Mouse (Mus musculus): ENCODE results near the gene Pip5k1c.
A peak's percentile ranks its signal among the peaks of the same experiment; 100 is the strongest.

Pip5k1c gene

DNA sequence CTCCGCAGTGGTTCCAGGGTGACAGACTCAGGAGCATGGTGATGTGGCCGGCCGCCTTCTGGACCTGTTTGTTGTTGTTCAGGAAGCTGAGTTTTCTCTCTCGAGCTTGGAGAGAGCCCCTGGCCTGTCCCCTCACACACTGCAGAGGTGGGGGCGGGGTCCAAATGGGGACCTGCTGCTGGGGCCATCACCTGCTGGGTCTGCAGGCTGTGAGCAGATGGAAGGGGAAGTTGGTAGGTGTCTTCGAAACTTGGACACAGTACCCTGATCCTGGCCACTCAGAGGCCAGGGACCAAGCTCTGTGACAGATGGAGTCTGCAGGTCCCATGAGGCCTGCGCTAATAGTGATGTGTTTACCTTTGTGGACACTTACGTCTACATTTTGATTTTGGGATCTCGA lies 8.6 kb downstream of the Pip5k1c start:
- no peak for DNase-seq (ENCODE audit: low read depth in 2 of 2, low spot score in 2 of 2)

DNA sequence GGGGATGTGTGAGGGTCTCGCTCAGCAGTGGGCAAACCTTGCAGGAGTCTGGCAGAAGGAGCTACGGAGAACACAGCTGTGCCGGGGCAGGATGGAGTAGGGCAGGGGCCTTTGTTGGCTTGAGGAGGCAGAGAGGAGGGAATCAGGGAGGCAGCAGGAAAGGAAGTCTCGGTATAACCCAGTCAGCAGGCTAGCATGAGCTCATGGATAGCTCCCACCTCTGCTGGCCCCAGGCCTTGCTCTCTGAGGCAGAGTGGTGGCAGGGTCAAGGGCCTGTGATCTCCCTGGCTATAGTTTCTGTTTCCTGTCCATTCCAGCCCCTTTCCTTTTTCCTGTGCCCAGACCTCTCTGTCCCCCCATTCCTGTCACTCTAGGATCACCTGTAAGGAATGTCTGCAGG lies 9.5 kb downstream of the Pip5k1c start:
- no peak for DNase-seq (ENCODE audit: low read depth in 2 of 2, low spot score in 2 of 2)

DNA sequence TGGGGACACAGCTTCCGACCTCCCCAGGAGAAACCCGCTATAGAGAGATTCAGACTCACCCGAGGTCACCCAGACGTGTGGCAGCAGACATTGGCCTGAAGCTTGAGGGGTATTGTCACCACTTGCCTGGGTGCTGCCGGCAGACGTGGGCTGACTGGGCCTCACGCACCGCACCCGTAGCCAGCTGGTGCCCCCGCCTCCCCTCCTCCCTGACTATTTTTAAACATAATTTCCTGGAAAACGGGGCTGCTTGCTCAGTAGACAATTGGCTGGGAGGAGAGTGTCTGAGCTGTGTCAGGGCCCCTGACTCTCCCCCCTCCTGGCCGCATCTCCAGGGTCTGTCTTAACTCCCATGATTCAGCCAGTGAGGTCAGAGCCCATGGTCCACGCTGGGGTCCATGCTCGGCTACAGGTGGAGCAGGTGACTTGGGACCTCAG lies 10.0 kb downstream of the Pip5k1c start:
- DNase-seq (ENCODE audit: low read depth in 2 of 2, low spot score in 2 of 2), result no peak

DNA sequence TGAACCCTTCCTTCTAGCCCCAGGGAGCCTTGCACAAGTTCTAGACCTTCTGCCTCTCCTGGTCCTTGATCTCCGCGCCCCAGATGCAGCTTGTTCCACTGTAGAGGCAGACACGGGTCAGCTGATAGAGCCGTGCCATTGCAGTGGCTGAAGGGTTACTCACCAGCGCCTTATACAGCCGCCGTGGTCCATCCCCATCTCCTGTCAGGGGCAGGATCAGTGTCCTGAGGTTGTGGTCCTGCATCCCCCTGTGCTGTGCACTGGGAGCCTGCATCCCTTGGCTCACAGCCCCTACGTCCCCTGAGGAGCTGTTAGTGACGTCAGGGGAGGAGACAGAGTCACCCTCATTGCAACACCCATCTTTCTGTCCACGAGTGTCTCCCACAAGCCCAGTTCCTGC lies 10.5 kb downstream of the Pip5k1c start:
- DNase-seq (ENCODE audit: low read depth in 2 of 2, low spot score in 2 of 2), result no peak

DNA sequence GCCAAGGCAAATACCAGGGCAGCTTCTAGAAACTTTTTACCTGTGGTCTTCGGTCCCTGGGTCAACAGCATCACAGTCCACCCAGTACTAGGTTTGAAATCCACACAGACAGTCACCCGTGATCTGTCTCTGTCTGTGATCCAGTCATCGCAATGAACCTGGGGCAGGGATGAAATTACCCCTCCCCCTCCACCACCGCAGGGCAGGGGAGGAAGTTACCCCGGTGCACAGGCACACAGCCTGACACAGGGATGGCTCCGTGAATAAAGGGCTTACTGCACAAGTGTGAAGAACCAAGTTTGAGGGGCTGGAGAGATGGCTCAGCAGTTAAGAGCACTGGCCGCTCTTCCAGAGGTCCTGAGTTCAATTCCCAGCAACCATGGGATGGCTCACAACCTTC lies 11.0 kb downstream of the Pip5k1c start:
- peak in 1 of 2 experiments; percentile 42 for DNase-seq (ENCODE audit: low read depth in 2 of 2, low spot score in 2 of 2)

DNA sequence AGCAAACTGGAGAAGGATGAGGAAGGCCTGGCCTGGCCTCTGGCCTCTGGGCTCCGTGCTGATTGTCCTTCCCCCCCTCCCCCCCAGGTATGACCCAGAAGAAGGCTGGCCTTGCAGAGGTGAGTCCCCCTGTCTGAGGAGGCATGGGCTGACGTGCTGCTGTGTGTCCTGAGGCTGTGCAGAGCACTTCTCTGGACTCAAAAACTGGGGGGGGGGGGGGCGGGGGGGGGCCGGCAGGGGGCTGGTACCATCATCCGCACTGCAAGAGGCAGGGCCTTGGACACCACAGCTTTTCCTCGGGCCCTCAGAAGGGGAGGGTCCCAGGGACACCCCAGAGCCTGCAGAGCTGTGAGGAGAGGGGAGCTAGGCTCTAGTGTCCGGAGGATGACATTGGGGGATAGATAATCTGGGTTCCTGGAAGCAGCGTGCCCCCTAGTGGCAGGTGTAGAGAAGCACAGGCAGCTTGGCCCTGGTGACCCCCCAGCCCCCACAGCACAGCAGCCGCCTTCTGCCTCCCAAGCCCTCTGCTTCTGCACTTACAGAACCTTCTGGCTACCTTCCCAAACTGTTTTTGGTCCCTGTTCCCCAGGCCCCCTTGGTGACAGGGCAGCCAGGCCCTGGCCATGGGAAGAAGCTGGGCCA lies 12.0 kb downstream of the Pip5k1c start:
- DNase-seq (ENCODE audit: low read depth in 2 of 2, low spot score in 2 of 2), result peak; percentile 62 to 69

DNA sequence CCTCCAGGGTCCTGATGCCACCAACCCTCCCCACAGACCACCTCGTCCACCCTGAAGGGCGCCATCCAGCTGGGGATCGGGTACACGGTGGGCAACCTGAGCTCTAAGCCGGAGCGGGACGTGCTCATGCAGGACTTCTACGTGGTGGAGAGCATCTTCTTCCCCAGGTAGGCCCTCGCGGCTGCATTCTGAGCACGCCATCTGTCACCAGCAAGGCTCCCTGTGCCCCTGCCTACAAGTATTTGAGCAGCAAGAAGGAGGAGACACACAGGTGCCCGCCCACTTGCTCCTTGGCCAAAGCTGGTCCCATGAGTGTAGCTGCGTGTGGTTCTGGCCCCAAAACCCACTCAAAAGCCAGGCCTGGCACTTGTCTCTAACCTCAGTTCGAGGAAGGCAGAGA lies 12.9 kb downstream of the Pip5k1c start:
- DNase-seq (ENCODE audit: low read depth in 2 of 2, low spot score in 2 of 2), result no peak

DNA sequence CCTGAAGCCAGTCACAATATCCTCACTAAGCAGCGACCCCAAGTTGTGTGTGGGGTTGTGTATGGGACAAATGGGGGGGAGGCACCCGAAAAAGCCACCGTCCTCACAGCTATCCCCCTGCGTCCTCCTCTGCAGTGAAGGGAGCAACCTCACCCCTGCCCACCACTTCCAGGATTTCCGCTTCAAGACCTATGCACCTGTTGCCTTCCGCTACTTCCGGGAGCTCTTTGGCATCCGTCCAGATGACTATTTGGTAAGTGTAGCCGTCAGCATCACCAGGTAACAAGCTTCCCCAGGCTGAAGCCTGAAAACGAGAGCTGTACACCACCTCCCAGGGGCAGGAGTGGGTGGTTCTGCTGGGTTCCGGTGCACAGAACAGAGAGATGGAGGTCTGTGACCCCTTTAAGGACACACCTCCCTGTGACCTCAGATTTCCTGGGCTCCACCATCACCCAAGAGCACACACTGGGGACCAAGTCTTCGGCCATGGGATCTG lies 13.5 kb downstream of the Pip5k1c start:
- no peak for DNase-seq (ENCODE audit: low read depth in 2 of 2, low spot score in 2 of 2)

DNA sequence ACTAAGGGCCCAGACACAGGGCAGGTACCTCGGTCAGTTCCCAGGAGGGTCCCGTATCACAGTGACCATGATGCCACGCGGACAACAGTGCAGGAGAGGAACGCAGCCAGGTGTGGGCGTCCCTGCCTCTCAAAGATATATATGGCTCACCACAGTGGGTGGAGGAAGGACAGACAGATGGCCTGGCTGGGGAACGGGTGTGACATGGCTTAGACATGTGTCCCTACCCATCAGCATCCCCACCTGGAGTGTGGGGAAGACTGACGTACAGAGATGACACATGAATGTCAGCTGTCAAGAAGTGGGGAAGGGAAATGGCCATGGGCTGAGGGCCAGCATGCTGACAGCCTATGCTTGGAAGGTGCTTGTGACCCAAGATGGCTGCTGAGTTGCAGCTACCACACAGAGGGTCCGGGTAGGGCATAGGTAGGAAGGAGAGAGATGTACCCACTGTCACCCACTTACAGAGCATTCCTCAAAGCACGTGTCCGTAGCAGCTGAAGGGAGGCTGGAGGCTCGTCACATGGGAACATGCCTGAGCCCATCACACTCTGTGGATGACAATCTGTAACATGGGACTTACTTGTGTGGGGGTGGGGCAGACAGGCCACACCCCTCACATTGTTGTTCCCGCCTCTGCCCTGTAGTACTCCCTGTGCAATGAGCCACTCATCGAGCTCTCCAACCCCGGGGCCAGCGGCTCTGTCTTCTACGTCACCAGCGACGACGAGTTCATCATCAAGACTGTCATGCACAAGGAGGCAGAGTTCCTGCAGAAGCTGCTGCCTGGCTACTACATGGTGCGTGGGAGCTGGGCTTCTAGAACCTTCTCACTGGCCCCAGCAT lies 14.3 kb downstream of the Pip5k1c start:
- DNase-seq (ENCODE audit: low read depth in 2 of 2, low spot score in 2 of 2), result no peak

DNA sequence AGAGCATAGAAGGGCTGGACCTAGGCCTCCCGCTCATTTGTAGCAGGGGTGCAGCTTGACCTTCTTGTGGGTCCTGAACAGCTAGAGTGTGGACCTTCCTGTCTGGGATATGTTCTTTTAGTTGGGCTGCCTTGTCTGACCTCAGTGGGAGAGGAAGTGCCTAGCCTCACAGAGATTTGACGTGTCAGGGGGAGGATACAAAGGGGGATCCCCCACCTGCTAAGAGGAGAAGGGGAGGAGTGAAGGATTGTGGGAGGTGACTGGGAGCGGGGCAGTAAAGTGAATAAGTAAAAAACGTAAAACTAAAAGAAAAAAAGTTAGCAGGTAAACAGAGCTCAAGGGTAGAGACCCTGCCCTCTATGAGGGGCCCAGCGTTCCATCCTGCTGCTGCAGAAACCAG lies 16.8 kb downstream of the Pip5k1c start:
- no peak for DNase-seq (ENCODE audit: low read depth in 2 of 2, low spot score in 2 of 2)

DNA sequence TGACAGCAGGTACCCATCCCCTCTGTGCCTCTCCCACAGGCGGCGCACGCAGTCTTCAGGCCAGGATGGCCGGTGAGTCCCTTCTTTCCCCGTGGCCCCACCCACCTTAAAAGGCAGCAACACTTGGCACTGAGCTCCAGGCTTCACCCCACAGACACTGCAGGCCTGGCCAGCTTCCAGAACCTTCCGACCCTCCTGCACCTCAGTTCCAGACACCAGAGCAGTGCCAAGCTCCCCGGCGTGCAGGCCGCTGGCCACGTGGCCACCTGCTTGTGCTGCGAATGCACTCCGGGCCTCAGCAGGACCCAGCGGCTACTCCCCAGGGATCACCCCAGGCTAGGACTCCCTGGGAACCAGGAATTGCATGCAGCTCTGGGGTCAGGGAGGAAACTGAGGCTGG lies 20.8 kb downstream of the Pip5k1c start:
- DNase-seq (ENCODE audit: low read depth in 2 of 2, low spot score in 2 of 2), result no peak

DNA sequence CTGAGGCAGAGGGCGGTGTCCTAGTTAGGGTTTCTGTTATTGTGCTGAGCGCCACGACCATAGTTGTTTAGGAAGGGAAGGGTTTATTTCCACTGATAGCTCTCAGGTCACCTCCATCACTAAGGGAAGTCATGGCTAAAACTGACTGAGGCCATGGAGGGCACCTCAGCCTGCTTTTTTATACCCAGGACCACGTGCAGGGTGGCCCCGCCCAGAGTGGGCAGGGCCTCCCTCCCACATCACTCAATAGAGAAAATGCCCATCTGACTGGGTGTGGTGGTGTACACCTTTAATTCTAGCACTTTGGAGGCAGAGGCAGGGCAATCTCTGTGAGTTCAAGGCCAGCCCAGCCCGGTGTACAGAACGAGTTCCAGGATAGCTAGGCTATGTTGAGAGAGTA lies 21.4 kb downstream of the Pip5k1c start:
- no peak for DNase-seq (ENCODE audit: low read depth in 2 of 2, low spot score in 2 of 2)

DNA sequence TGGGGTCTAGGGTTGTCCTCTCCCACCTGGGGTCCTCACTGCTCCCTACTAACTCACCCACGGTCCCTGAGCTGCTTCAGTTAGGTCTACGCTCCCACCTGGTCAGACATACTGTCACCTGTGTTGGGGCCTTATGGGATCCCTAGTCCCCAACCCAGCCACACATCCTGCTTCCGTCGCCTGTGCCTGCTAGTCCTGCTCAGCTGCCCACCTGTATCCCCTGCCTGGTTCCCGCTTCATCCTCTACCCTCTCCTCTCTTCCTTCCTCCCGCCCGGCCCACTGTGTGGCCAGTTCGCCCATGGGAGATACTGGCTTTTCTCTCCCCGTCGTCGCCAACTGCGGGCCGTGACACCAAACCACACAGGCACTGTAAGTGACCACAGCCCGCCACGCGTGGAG lies 22.8 kb downstream of the Pip5k1c start:
- no peak for DNase-seq (ENCODE audit: low read depth in 2 of 2, low spot score in 2 of 2)

DNA sequence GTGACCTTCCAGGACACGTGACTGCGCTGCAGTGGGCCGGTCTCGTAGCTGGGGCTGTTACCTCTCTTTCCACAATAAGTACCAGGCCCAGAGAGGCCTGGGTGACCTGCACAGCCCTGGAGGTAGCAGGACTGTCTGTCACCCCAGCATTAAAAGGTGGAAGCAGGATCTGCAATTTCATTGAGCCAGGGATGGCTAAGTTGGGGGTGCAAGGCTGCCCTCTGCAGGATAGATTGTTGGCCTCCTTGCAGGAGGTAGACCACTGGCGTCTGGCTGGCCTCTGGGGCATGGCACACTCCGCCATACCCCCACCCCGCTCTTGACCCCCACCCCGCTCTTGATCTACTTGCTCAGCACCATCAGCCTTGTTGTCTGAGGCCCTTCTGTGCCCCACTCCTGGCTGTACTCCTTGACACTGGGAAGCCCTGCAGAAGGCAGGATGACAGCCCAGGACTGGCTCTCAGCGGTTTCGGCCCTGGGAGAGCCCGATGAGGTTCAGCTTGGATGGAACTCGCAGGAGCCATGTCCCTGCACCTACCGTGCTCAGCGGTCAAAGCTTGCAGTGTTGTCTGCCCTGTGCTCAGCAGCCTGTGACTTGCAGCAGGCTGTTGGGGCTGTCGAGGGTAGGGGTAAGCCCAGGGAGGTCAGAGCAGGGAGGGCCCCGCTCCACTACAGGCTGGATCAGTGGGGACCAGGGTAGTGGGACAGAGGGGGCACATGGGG lies 23.7 kb downstream of the Pip5k1c start:
- no peak for DNase-seq (ENCODE audit: low read depth in 2 of 2, low spot score in 2 of 2)

DNA sequence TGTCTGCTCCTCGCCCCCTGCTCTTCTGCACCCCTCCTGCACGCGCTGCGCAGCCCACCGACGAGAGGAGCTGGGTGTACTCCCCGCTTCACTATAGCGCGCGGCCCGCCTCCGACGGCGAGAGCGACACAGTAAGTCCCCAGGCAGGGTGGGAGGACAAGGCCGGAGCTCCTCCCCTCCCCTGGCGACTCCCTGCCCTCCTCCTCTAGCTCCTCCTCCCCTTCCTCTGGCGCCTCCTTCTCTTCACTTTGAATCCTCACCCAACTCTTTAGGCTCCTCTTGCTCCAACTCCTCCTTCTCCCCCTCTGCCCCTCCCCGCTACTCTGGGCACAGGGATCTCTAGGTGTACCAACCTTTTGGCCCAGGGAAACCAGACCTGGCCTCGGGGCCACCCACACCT lies 24.5 kb downstream of the Pip5k1c start:
- DNase-seq (ENCODE audit: low read depth in 2 of 2, low spot score in 2 of 2), result no peak

DNA sequence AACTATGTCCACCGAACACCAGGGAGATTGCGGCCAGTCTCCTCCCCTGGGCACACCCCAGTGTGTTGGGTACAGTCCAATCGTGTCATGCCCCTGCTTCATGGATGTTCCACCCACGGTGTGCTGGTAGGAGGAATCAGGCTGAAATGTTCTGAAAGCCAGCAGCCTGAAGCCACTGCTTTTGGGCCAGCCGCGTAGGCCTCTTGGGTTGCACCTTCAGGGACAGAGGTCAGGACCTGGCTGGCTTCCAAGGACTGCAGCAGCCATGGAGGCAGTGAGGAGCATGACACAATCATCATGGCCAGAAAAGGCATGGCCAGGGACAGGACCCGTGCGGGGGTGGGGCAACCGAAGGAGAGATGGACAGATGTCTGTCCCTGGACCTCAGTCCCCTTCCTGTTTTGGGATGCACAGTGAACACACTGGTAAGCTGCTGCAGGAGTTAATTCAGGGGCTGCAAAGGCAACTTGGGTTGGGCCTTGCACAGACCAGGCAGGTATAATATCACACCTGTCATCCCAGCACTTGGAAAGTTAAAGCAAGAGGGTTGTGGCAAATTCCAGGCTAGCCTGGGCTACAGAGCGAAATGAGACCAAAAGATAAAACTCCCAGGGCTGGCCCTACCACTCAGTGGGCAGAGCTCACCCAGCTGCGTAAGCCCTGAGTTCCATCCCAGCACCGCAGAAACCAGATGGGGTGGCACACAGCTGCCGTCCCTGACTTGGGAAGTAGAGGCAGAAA lies 26.0 kb downstream of the Pip5k1c start:
- no peak for DNase-seq (ENCODE audit: low read depth in 2 of 2, low spot score in 2 of 2)

DNA sequence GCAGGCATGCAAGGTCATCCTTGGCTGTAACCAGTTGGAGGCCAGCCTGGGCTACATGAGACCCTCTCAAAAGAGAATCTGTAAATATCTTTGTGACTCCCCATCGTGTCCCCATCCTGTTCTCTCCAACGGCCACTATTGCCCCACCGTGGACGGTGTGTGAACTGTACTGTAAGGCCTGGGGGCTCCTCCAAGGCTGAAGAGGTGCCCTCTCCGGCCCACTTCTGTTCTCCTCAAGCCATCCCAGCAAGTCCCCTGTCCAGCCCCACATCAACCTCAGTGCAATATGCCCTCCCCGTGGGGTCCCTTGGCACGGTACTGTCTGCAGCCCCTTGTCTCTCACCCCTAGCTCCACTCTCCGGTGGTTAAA lies 26.6 kb downstream of the Pip5k1c start:
- peak in 1 of 2 experiments; percentile 31 for DNase-seq (ENCODE audit: low read depth in 2 of 2, low spot score in 2 of 2)

DNA sequence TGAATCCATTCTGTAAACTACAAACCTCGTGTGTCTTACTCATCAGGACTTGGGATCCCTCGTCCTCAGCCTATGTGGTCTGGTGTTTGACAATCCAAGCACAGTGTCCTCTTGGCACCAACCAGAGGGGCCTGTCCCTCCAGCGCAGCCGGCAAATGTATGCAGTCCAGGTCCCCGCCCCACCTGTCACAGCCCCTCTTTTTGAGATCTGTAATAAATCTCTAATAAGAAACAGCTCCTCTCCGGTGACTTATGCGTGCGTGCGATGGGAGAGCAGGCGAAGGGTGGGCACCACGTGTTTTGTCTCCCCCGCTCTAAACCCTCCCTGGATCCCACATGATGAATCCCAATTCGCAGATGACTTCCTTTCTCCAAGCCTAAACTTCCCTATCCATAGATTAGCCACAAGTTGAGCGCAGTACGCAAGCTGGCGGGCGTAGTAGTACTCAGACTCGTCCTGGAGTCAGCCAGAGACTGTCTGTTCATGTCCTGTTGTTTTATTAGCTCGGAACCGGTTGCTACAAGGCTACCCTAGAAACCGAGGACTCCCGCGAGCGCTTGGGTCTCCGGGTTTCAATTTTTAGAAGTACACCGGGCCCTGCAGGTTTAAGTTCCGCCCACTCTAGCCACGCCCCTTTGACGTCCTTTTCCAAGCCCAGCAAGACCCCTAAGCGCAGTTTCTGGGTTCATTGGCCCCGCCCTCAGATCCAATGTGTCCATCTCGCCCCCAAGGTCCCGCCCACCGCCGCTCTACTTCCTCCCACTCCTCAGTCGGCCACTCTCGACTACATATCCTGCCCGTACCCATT lies 27.2 kb downstream of the Pip5k1c start:
- no peak for DNase-seq (ENCODE audit: low read depth in 2 of 2, low spot score in 2 of 2)

DNA sequence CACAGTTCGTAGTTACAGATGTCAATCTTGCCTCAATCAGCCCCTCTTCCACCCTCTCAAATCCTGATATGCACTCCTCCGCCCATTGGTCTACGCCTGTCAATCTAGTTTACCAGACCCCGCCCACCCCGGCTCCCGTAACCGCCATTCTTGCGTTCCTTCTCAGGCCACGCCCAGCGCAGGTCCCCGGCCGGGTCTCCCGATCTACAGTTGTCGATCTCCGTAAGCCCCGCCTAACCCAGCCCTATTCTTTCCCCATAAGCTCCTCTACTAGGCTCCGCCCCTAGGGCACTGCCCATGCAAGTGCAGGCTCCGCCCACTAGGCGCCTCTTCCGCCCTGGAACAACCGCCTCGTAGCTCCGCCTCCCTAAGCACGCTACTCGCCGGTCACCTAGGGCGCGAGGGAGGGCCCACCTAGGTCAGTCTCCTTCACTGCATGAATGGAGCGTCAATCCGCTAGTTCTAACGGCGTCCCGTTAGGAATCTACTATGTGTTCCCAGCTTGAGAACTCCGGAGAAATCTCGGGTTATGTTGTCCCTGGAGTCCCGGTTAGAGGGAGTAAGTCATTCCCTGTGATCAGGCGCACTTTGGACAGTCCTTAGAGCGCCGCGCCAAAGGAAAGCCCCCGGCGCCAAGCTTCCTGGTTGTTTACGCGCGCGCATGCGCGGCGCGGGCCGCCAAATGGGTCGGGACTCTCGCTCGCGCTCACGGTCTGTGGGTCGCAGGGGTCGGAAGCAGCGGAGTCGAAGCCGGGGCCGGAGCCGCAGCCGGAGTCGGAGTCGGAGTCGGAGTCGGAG lies 28.0 kb downstream of the Pip5k1c start, which contains the start of gene Cactin:
Gene Cactin (plus strand): TSS at position 554 of the 798 bp plus-strand sequence.
- peak; percentile 97 to 98 for DNase-seq (ENCODE audit: low read depth in 2 of 2, low spot score in 2 of 2)
